Mouse (Mus musculus): ENCODE results near the gene Apom.
"Not testable (repeated sequence)": the region's sequence is repeated elsewhere in the genome, so short reads cannot be mapped to it uniquely, and the experiment has no call there.

Apom gene

GRCm38 (mm10) chr17:35128996-35129395, 2.9 kb downstream of the Apom start:
- no peak for DNase-seq (ENCODE audit: low read depth, low spot score)

- no peak for DNase-seq (ENCODE audit: low read depth, low spot score)
Observed at GRCm38 (mm10) chr17:35127017-35127416, 4.8 kb downstream of the Apom start.

GRCm38 (mm10) chr17:35126206-35126611, 5.6 kb downstream of the Apom start, which contains the start of gene D17H6S53E:
TSS of gene D17H6S53E (plus strand) at chr17:35126373.
- peak; percentile 72 for DNase-seq (ENCODE audit: low read depth, low spot score)

GRCm38 (mm10) chr17:35125578-35125977, 6.3 kb downstream of the Apom start:
- DNase-seq (ENCODE audit: low read depth, low spot score): no peak

GRCm38 (mm10) chr17:35125081-35125480, 6.8 kb downstream of the Apom start:
- no peak for DNase-seq (ENCODE audit: low read depth, low spot score)

GRCm38 (mm10) chr17:35124261-35124896, 7.5 kb downstream of the Apom start:
- not testable (repeated sequence) for DNase-seq (ENCODE audit: low read depth, low spot score)

- DNase-seq (ENCODE audit: low read depth, low spot score): not testable (repeated sequence)
Observed at GRCm38 (mm10) chr17:35123287-35123686, 8.6 kb downstream of the Apom start.

GRCm38 (mm10) chr17:35121871-35122303, 10.0 kb downstream of the Apom start, which contains the start of gene Csnk2b:
TSS of gene Csnk2b (minus strand) at chr17:35122053.
- peak; percentile 71 for DNase-seq (ENCODE audit: low read depth, low spot score)

GRCm38 (mm10) chr17:35121143-35121799, 10.6 kb downstream of the Apom start, which contains the start of gene Gpank1:
TSS of gene Gpank1 (plus strand) at chr17:35121455.
- DNase-seq (ENCODE audit: low read depth, low spot score): peak; percentile 99

GRCm38 (mm10) chr17:35120745-35121142, 11.1 kb downstream of the Apom start:
- DNase-seq (ENCODE audit: low read depth, low spot score): no peak

GRCm38 (mm10) chr17:35115046-35116019, 16.5 kb downstream of the Apom start, which contains the start of gene Ly6g5b:
TSS of gene Ly6g5b (minus strand) at chr17:35115428.
- no peak for DNase-seq (ENCODE audit: low read depth, low spot score)

GRCm38 (mm10) chr17:35111774-35112173, 20.1 kb downstream of the Apom start:
- DNase-seq (ENCODE audit: low read depth, low spot score): no peak

GRCm38 (mm10) chr17:35108097-35108496, 23.8 kb downstream of the Apom start, which contains the start of gene Ly6g5c:
TSS of gene Ly6g5c (plus strand) at chr17:35108279.
- no peak for DNase-seq (ENCODE audit: low read depth, low spot score)

GRCm38 (mm10) chr17:35106522-35106921, 25.3 kb downstream of the Apom start:
- DNase-seq (ENCODE audit: low read depth, low spot score): no peak

GRCm38 (mm10) chr17:35105740-35106389, 26.0 kb downstream of the Apom start:
- no peak for DNase-seq (ENCODE audit: low read depth, low spot score)

- no peak for DNase-seq (ENCODE audit: low read depth, low spot score)
Observed at GRCm38 (mm10) chr17:35104754-35105153, 27.1 kb downstream of the Apom start.

GRCm38 (mm10) chr17:35104079-35104478, 27.8 kb downstream of the Apom start:
- no peak for DNase-seq (ENCODE audit: low read depth, low spot score)

GRCm38 (mm10) chr17:35103221-35103690, 28.6 kb downstream of the Apom start:
- DNase-seq (ENCODE audit: low read depth, low spot score): no peak

GRCm38 (mm10) chr17:35102299-35102698, 29.6 kb downstream of the Apom start:
- no peak for DNase-seq (ENCODE audit: low read depth, low spot score)

GRCm38 (mm10) chr17:35101161-35101560, 30.7 kb downstream of the Apom start:
- DNase-seq (ENCODE audit: low read depth, low spot score): no peak

GRCm38 (mm10) chr17:35100196-35100765, 31.6 kb downstream of the Apom start:
- DNase-seq (ENCODE audit: low read depth, low spot score): no peak
